Mouse (Mus musculus): ENCODE data around the gene Paqr9. TPM values are rescaled to one million over a fixed set of nuclear protein-coding genes. Genes with fewer than 3 reads are reported as not detected.

Gene Paqr9
- total RNA-seq, 2 experiments from 2014 or later = 4.4 to 4.5 TPM

Other genes starting within 250 kb of the Paqr9 start
- 1 to 10 TPM; 3.9 to 4.2 TPM for gene Chst2, start 152.9 kb upstream of the Paqr9 start, total RNA-seq (2021)
- 10 to 100 TPM; 27.7 to 43.8 TPM for gene U2surp, start 47.7 kb upstream of the Paqr9 start, total RNA-seq (2021)
- gene Pcolce2, start 77.9 kb downstream of the Paqr9 start, total RNA-seq (2021) = 1 to 10 TPM; 7.4 to 9.8 TPM
- 1 to 10 TPM; 1.7 to 3.2 TPM for gene Trpc1, start 190.7 kb downstream of the Paqr9 start, total RNA-seq (2021)

Data from gastrocnemius, postnatal 10 days (tissue).